Mouse (Mus musculus) naive thymus-derived CD4-positive, alpha-beta T cell, adult 2 months (primary cell): Measurements from ENCODE around the gene Tmem185b.
A peak's percentile ranks its signal among the peaks of the same experiment; 100 is the strongest.

Experiments used
- DNase-seq: peaks from one replicate; pipeline ENCODE4 v3.0.0-alpha.2; 2011; ENCODE audit warnings: low read depth

Gene Tmem185b

DNA sequence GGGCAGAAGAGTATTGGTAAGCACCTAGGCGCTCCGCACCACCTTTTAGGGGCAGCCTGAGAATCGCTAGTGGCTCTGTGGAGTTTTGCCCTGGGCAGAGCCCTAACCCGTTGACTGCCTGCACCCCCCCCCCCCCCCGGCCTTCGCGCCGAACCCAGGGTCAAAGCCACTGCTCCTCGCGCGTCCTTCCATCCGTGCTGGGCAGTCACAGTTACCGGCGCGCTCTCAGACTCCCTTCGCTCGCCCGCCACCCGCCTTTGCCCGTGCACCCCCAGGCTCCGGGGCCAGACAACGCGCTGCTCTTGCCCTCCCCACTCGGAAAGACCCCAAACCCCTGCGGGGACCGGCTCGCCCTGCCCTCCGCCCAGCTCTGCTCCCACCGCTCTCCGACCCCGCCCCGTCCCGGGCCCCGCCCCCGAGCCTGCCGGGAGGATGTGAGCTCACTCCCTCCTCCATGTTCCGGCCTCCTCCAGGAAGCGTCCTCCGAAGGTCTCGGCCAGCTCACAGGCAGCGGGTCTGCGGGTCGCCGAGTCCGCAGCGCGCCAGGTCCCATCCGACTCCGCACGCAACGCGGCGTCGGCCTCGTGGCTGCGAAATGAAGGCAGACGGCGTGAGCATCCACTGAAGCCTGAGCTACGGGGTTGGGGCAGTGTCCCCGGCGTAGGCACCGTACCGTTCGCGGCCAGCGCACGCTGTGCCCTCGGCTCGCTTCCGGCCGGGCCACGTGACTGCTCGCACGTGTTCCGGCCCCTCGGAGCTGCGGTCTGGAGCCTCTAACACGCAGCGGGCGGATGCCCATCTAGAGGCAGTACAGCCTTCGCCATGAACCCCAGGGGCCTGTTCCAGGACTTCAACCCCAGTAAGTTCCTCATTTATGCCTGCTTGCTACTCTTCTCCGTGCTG lies at the start of gene Tmem185b:
Gene Tmem185b (plus strand): TSS at position 472 of the 903 bp plus-strand sequence.
- DNase-seq = peak; percentile 83

GRCm38 (mm10) chr1:119476905-119477353 lies 49.0 kb upstream of the Tmem185b start:
- peak; percentile 53 for DNase-seq

DNA sequence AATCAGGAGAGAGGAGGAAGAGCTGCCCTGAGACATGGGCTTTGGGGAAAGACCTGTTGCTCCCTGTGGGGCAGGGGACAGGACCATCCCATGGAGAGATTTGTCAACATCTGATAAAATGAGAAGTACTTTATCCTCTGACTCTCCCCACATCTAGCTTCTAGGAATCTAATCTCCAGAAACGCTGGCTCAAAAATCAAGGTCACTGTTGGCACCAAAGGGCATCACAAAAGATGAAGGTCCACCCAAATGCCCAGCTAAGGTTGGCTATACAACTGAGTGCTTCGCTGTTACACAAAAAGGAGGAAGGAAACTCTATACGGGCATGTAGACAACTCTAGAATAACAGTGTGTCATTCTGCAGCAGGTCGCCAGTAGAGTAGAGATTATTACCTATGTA lies 46.3 kb upstream of the Tmem185b start:
- no peak for DNase-seq

- no peak for DNase-seq
These were observed 45.3 kb upstream of the Tmem185b start for GRCm38 (mm10) chr1:119480678-119481077.

DNA sequence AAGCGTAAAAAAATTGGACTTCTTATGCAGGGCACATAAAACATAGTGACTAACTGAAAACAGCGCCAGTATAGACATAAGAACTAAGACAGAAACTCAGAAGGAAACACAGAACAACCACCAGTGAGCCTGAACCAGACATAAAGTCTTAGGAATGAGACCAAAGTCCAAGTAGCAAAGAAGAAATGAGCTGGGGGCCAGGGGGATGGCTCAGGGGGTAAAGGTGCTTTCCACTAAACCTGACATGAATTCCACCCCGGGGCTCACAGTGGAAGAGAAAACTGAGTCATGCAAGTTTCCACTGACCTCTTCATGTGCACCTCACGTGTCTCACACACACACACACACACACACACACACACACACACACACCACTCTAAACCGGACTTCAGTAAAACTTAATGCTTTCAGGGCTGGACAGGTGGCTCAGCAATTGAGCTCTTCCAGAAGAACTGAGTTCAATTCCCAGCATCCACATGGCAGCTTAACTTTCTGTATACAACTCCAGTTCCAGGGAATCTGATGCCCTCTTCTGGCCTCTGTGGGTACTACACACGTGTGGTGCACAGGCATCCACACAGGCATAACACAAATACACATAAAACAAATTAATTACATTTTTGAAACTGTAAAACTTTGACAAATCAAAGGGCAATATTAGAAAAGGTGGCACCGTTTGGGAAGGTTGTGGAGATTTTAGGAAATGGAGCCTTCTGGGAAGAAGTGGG lies 44.6 kb upstream of the Tmem185b start:
- peak; percentile 24 for DNase-seq

- peak; percentile 42 for DNase-seq
These were observed 43.1 kb upstream of the Tmem185b start for GRCm38 (mm10) chr1:119482891-119483290.

GRCm38 (mm10) chr1:119484457-119484856 lies 41.5 kb upstream of the Tmem185b start:
- DNase-seq = peak; percentile 23

GRCm38 (mm10) chr1:119485825-119486224 lies 40.1 kb upstream of the Tmem185b start:
- DNase-seq = no peak

- no peak for DNase-seq
These were observed 37.9 kb upstream of the Tmem185b start for GRCm38 (mm10) chr1:119487917-119488590.

DNA sequence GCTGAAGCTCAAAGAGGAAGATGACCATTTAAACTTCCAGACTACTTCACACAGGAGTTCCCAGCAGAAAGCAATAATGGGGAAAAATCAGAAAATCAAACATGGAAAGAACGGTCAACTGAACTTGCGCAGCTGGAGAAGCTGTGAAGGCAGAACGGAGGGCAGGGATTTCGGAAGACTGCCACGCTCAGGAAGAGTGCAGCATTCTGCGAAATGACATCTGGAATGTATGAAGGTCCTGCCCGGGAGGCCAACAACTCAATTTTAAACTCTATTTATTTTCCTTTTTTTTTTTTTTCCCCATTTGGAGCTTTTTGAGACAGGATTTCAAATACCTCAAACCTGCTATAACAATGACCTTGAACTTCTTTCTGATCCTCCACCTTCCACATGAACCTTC lies 35.2 kb upstream of the Tmem185b start:
- DNase-seq = no peak

GRCm38 (mm10) chr1:119492097-119492496 lies 33.9 kb upstream of the Tmem185b start:
- peak; percentile 40 for DNase-seq

DNA sequence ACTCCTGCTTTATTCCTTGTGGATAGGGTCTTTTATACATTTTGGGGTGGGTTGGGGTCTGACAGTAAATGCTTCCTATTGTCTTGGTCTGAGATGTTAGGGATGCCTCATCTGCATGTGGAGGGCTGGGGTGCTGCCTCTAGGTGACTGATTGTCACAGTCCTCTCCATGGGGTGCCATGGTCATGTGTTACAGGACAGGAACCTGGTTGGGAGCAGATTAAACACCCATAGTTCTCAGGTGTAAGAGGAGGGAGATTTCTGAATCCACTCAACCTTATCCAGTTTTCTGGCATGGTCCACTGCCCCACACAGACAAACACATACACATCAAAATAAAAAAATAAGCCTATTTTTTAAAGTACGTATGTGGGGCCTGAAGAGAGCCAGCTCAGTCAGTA lies 33.5 kb upstream of the Tmem185b start:
- DNase-seq = no peak

GRCm38 (mm10) chr1:119494024-119494711 lies 31.8 kb upstream of the Tmem185b start:
- no peak for DNase-seq

GRCm38 (mm10) chr1:119494712-119495395 lies 31.1 kb upstream of the Tmem185b start:
- no peak for DNase-seq

DNA sequence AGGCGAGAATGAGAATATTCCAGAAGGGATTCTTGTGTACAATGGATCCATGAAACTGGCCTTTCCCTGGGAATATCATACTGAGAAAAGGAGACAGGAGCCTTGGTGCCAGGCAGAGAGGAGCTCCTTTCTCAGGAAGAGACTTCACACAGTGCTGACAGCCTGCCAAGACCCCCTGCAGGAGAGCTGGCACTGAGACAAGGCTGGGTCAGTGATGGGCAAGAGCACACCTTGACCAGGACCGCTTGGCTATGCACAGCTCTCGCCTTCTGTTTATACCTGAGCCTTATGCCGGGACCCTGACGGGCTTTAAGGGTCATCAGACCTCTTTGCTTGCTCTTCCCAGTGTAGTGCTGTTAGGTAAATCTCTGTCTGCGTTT lies 30.6 kb upstream of the Tmem185b start:
- DNase-seq = no peak

GRCm38 (mm10) chr1:119497346-119498004 lies 28.5 kb upstream of the Tmem185b start:
- DNase-seq = no peak

GRCm38 (mm10) chr1:119498536-119499231 lies 27.3 kb upstream of the Tmem185b start:
- no peak for DNase-seq

DNA sequence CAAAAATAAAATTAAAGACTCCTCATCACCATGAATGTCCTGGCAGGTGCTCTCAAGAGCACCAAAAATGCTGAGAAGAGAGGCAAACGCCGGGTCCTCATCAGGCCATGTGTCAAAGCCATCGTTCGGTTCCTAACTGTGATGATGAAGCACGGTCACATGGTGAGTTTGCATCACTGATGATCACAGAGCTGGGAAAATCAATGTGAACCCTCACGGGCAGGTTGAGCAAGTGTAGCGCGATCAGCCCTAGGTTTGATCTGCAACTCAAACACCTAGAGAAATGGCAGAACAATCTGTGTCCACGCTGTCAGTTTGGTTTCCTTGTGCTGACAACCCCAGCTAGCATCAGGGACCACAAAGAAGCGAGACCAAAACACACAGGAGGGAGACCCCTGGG lies 26.5 kb upstream of the Tmem185b start:
- DNase-seq = no peak

DNA sequence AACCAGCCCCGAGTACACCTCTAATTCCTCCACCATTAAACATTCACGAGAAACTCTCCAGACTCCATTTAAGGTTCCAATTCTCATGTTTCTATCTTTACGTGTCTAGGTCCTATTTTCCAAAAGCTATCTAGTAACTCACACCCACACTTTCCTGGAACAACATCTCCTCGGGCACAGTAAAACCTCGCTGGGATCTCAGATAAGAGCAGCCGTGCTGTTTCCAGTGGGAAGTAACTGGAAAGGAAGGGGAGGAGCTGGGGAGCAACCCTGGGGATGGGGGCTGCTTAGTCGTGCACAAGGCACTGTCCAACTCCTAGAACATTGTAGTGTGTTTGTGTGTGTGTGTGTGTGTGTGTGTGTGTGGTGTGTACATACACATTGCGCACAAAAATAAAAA lies 24.1 kb upstream of the Tmem185b start:
- no peak for DNase-seq

DNA sequence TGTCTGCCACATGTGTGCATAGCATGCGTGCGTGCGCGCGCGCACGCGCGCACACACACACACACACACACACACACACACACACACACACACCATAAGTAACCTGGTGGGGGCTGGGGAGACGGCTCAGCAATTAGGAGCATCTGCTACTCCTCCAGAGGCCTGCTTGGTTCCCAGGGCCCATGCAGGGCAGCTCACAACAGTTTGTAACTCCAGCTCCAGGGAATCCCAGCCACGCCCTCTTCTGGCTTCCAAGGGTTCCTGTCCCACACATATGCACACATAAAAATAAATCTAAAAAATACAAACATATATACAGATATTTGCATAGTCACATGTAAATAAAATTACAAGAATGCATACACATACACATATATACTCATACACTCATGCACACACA lies 23.2 kb upstream of the Tmem185b start:
- no peak for DNase-seq
